Mouse (Mus musculus): ENCODE data around the gene Scd1.

Scd1 gene

GRCm38 (mm10) chr19:44407341-44408222 lies at the start of gene Scd1:
TSS of gene Scd1 (minus strand) at chr19:44407879.
- peak; percentile 8; the same call in 1 of the 2 replicates for TF ChIP-seq GATA4 (IDR thresholded peaks at IDR 0.05; ENCODE audit: insufficient replicate concordance, low read length)

DNA sequence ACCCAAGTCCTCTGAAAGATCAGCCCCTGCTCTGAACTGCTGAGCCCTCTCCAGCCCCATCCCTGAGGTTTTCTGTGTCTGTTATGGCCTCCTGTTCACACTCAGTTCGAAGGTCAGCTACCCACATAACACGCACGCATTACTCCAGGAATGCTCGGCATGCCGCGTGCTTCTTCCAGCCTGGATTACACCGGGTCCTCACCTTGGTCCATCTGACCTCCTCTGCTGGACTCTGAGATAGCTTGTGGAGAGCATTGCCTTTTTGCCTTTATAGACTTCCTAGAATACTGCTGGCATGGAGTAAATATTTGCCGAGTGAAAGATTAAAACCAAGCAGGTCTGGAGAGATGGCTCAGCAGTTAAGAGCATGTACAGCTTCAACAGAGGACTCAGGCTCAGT lies 47.7 kb upstream of the Scd1 start:
- TF ChIP-seq GATA4 (IDR thresholded peaks at IDR 0.05; ENCODE audit: insufficient replicate concordance, low read length), result no peak

DNA sequence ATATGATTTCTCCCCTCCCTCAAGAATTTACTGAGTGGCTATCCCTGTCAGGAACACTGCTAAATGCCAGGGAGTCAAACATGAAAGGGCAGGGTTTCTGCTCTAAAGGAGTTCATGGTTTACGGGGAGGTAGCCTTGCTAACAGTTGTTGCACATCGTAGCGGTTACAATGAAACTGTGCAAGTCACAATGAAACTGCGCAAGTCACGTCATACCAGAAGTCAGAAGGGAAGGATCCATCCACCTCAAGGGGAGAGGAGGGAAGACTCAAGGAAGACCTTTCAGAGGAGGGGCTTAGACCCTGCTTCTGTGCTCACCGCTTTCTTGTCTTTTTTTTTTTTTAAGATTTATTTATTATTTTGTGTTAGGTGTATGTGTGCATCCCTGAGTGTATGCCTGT lies 47.2 kb upstream of the Scd1 start:
- no peak for TF ChIP-seq GATA4 (IDR thresholded peaks at IDR 0.05; ENCODE audit: insufficient replicate concordance, low read length)

GRCm38 (mm10) chr19:44447927-44448326 lies 40.2 kb upstream of the Scd1 start:
- no peak for TF ChIP-seq GATA4 (IDR thresholded peaks at IDR 0.05; ENCODE audit: insufficient replicate concordance, low read length)

- no peak for TF ChIP-seq GATA4 (IDR thresholded peaks at IDR 0.05; ENCODE audit: insufficient replicate concordance, low read length)
These were observed 38.1 kb upstream of the Scd1 start for GRCm38 (mm10) chr19:44445755-44446154.

GRCm38 (mm10) chr19:44439302-44439701 lies 31.6 kb upstream of the Scd1 start:
- TF ChIP-seq GATA4 (IDR thresholded peaks at IDR 0.05; ENCODE audit: insufficient replicate concordance, low read length), result no peak

DNA sequence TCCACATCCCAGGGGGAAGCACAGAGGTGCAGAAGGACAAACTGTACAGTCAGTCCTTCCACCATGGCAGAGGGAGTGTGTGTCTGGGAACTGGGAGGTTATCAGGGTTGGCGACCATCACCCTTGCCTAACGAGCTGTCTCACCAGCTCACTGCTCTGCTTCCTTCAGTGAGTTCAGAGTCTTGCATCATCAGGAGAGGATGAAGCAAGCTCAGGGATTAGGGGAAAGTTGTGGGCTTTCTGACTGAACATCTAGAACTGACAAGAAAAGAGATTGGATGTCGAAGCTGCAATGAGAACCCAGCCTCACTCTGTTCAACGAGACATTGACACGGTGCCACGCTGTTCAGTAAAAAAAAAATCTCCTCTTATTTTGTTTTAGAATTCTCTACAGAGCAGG lies 30.3 kb upstream of the Scd1 start:
- TF ChIP-seq GATA4 (IDR thresholded peaks at IDR 0.05; ENCODE audit: insufficient replicate concordance, low read length), result no peak

DNA sequence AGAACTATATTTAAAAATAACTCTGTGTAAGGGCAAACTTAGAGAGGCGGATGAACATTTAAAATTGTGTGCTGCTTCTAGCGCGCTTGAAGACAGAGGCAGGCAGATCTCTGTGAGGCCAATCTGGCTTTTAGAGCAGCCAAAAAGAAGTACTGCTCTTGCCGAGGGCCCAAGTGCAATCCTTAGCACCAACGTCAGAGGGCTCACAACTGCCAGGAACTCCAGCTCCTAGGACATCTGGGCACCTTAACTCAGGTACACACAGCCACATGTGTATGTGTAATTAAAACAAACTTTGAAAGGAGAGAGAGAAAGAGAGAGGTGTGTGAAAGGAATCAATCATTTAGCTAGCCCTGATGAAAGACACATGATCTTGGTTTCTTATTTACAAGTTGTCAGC lies 24.4 kb upstream of the Scd1 start:
- TF ChIP-seq GATA4 (IDR thresholded peaks at IDR 0.05; ENCODE audit: insufficient replicate concordance, low read length), result no peak

DNA sequence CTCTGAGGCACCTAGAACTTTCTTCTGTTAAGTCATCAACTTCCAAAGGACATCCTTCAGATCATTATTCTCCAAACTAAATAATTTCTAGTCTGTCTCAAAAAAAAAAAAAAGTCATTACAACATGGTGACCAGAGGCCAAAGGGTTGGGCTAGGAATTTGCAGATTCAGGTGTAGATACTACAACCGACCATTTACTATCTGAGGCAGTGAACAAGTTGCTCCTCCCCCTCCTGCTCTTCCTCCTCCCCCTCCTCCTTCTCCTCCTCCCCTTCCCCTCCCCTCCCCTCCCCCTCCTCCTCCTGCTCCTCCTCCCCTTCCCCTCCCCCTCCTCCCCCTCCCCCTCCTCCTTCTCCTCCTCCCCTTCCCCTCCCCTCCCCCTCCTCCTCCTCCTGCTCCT lies 20.0 kb upstream of the Scd1 start:
- TF ChIP-seq GATA4 (IDR thresholded peaks at IDR 0.05; ENCODE audit: insufficient replicate concordance, low read length), result no peak

DNA sequence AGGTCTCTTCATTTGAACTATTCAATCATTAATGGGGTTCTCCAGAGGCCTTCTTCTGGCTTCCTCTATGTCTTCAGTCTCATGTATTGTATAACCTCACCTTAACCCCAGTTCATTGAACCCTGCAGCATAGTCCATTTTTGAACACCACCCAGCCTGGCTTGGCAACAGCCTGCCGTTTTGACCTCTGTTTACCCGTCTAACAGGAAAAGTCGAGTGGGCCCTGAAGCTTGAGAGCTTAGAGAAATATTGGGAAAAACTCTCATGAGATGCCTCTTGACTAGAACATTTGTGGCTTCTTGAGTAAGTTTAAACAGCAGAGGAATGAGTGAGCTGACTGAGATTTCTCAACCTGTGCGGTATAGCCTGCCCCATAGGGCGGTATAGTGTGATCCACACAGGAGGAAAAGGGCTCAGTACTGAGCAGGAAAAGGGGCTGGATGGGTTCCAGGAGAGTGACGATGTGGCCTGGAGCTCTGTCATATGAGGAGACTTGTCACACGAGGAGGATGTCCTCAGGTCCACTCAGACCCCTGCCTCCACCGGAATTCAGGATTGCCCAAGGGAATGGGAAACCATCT lies 14.5 kb upstream of the Scd1 start:
- no peak for TF ChIP-seq GATA4 (IDR thresholded peaks at IDR 0.05; ENCODE audit: insufficient replicate concordance, low read length)

DNA sequence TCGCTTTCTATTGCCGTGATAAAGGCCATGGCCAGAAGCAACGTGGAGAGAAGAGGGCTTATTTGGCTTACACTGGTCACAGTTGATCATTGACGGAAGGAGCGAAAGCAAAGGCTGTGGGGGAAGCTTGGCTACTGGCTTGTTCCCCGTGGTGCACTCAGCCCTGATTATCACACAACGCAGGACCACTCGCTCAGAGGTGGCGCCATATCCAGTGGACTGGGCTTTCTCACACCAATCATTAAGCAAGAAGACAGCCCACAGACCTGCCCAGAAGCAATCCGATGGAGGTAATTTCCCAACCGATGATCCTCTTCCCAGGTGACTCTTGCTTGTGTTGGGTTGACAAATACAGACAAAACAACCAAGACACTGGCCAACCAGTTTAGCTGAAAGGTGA lies 11.9 kb upstream of the Scd1 start:
- TF ChIP-seq GATA4 (IDR thresholded peaks at IDR 0.05; ENCODE audit: insufficient replicate concordance, low read length), result no peak

DNA sequence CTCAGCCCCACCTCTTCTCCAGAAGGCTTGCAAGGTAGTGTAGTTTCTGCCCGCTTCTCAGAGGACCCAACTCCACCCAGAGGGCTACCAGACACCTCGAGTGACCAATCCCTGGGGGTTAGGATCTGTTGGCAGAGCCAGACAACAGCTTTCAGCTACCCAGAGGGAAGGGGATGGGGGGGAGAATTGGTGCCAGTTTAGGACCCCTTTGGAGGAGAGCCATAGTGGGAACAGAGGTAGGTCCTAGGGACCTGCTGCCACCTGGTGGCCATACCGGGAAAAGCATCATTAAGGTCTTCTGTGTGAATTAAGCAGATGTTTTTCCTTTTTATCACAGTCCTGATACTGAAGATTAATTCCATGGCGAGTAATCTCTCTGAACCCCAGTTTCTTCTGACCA lies 11.3 kb upstream of the Scd1 start:
- no peak for TF ChIP-seq GATA4 (IDR thresholded peaks at IDR 0.05; ENCODE audit: insufficient replicate concordance, low read length)

- no peak for TF ChIP-seq GATA4 (IDR thresholded peaks at IDR 0.05; ENCODE audit: insufficient replicate concordance, low read length)
These were observed 10.9 kb upstream of the Scd1 start for GRCm38 (mm10) chr19:44418544-44418943.

- no peak for TF ChIP-seq GATA4 (IDR thresholded peaks at IDR 0.05; ENCODE audit: insufficient replicate concordance, low read length)
These were observed 10.4 kb upstream of the Scd1 start for GRCm38 (mm10) chr19:44418061-44418460.

DNA sequence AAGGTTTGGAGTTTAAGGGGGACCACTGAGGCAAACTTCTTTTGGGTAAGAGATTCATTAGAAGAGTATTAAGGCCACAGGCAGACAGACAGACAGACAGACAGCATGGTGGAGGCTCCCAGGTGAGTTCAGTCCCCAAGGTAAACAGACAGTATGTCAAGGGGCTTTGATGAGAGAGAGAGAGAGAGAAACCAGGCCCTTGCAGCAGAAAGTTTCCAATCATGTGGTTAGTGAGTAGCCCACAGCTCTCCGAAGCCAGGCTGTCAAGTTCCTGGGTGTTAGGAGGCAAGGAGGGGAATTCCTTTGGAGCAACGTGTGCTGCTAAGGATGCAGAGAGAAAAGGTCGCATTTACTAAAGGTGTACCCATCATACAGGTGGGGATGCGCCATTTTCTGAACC lies 9.8 kb upstream of the Scd1 start:
- TF ChIP-seq GATA4 (IDR thresholded peaks at IDR 0.05; ENCODE audit: insufficient replicate concordance, low read length), result no peak

GRCm38 (mm10) chr19:44416240-44416639 lies 8.6 kb upstream of the Scd1 start:
- TF ChIP-seq GATA4 (IDR thresholded peaks at IDR 0.05; ENCODE audit: insufficient replicate concordance, low read length), result no peak

DNA sequence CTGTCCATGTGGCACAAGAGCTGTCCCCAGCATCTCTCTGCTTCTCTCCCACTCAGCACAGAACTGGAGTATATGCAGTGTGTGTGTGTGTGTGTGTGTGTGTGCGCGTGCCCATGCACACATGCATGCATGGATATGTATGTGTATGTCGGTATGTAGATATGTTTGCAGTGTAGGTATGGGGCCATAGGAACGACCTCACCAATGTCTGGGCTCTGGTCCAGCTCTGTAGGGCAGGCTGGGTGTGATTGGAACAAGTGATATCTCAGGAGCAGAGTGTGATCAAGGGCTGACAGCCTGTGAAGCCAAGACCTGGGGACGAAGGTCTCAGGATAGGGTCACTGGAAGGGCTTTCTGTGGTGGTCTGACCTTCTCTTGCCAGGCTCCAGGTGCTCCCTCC lies 7.8 kb upstream of the Scd1 start:
- no peak for TF ChIP-seq GATA4 (IDR thresholded peaks at IDR 0.05; ENCODE audit: insufficient replicate concordance, low read length)
